Comparison of ENCODE assay signal across 11 mouse cellular contexts in the genomic region with DNA sequence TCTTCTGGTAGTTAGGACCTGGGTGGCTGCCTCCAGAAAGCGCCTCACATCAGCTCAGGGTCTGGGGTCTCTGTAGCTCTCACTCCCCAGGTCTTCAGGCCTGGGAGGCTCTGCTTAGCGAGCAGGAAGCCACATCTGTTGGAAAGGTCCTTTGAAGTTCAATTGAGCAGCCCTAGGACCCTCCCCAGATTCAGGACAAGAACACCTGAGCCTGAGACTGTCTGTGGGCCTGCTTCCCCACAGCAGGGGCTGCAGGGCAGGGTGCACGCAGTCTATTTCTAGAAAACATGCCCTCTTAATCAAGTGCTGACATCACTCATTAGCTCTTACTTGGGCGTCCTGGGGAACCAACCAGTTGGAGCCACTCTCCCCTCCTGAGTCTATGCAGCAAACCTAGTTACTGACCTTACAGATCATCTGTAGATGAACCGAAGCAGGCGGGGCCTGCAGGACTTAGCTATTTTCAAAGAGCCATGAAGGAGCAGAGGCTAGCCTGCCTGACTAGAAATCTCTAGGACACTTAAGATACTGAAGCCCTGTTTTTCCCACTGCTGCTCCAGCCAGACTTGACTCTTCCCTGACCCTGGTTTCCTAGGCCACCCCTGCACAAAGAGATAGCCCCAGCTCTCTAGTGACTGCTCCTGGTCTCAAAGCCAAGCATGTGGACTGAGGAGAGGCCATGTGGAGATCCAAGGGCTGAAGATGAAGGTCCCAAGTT. TPM values are rescaled to one million over a fixed set of nuclear protein-coding genes. Genes with fewer than 3 reads are reported as not detected.
DNase-seq lines count a peak whose midpoint lies in the region; ATAC-seq and TF ChIP-seq lines count a peak whose summit lies in the region.
"Had no signal": no experiment of that assay in that cellular context is flagged by ENCODE, and none has a peak within 500 bp of the region (broad histone marks: within the 10 kb centered on the region; RNA-seq: fewer than 3 reads in every experiment).

No protein-coding gene starts in this region.

- H3K27me3 ChIP-seq in forebrain, embryonic 10.5 days (ENCODE audit: poor library complexity, severe bottlenecking): peaks cover 68% of the 10 kb centered on the region
- H3K27me3 ChIP-seq in forebrain, embryonic 16.5 days (replicated peaks; ENCODE audit: control insufficient read depth, insufficient read depth, low read length): no peaks in the 10 kb centered on the region
- no peaks in the 10 kb centered on the region for H3K27me3 ChIP-seq in midbrain, embryonic 11.5 days (ENCODE audit: control insufficient read depth, insufficient read depth, low read length)
- H3K27me3 ChIP-seq in midbrain, embryonic 14.5 days (ENCODE audit: control insufficient read depth, insufficient read depth, low read length): no peaks in the 10 kb centered on the region
- no peaks in the 10 kb centered on the region for H3K27me3 ChIP-seq in stomach, embryonic 16.5 days (ENCODE audit: control insufficient read depth, insufficient read depth, low read length)
- H3K27me3 ChIP-seq: hindbrain, embryonic 15.5 days had no signal

- H3K4me2 ChIP-seq in forebrain, embryonic 16.5 days (ENCODE audit: low read length): no peak overlapping the region
- H3K4me2 ChIP-seq in midbrain, embryonic 11.5 days: no peak overlapping the region
- no peak overlapping the region for H3K4me2 ChIP-seq in midbrain, embryonic 14.5 days (ENCODE audit: low read length)
- H3K4me2 ChIP-seq in stomach, embryonic 16.5 days (ENCODE audit: low read depth, low read length): peak overlapping the region; percentile 23; the same call in 1 of the 2 replicates
- H3K4me2 ChIP-seq: embryonic facial prominence, embryonic 13.5 days; hindbrain, embryonic 15.5 days had no signal

- DNase-seq in forebrain, embryonic 10.5 days (ENCODE audit: extremely low spot score, low spot score): no peak
- DNase-seq in midbrain, embryonic 11.5 days (ENCODE audit: low spot score, missing footprints): peak; percentile 79
- no peak for DNase-seq in midbrain, embryonic 14.5 days
- peak; percentile 52 to 68 for DNase-seq in kidney, postnatal 36 days
- no peak for DNase-seq in layer of hippocampus, adult 2 months (ENCODE audit: low spot score in 2 of 2)
- DNase-seq: right cerebral cortex, adult 18-20 months had no signal

- 0 out of 2 replicates have a peak overlapping the region, but pooled peaks have one; percentile 22 for H3K27ac ChIP-seq in forebrain, embryonic 10.5 days
- H3K27ac ChIP-seq in forebrain, embryonic 16.5 days (ENCODE audit: low read length): no peak overlapping the region
- no peak overlapping the region for H3K27ac ChIP-seq in midbrain, embryonic 11.5 days (ENCODE audit: low read depth, low read length)
- no peak overlapping the region for H3K27ac ChIP-seq in midbrain, embryonic 14.5 days (replicated peaks; ENCODE audit: low read depth, low read length)
- H3K27ac ChIP-seq in stomach, embryonic 16.5 days (ENCODE audit: low read length): peak overlapping the region; percentile 97
- H3K27ac ChIP-seq in layer of hippocampus, adult 2 months: no peak overlapping the region
- H3K27ac ChIP-seq: embryonic facial prominence, embryonic 13.5 days; hindbrain, embryonic 15.5 days had no signal

- H3K9me3 ChIP-seq in forebrain, embryonic 10.5 days: no peaks in the 10 kb centered on the region
- no peaks in the 10 kb centered on the region for H3K9me3 ChIP-seq in forebrain, embryonic 16.5 days (ENCODE audit: control insufficient read depth, low read length)
- no peaks in the 10 kb centered on the region for H3K9me3 ChIP-seq in midbrain, embryonic 11.5 days (ENCODE audit: control insufficient read depth, low read length)
- no peaks in the 10 kb centered on the region for H3K9me3 ChIP-seq in midbrain, embryonic 14.5 days (ENCODE audit: control insufficient read depth, low read length)
- no peaks in the 10 kb centered on the region for H3K9me3 ChIP-seq in stomach, embryonic 16.5 days (replicated peaks; ENCODE audit: control insufficient read depth, low read length)
- H3K9me3 ChIP-seq: embryonic facial prominence, embryonic 13.5 days; hindbrain, embryonic 15.5 days had no signal

- peaks cover 54% of the 10 kb centered on the region for H3K4me1 ChIP-seq in forebrain, embryonic 10.5 days
- H3K4me1 ChIP-seq in forebrain, embryonic 16.5 days (replicated peaks; ENCODE audit: control insufficient read depth, insufficient read depth, low read length): 0 out of 2 replicates have a peak, but pooled peaks cover 4% of the 10 kb centered on the region
- H3K4me1 ChIP-seq in midbrain, embryonic 11.5 days (ENCODE audit: control insufficient read depth, insufficient read depth, low read length): no peaks in the 10 kb centered on the region
- no peaks in the 10 kb centered on the region for H3K4me1 ChIP-seq in midbrain, embryonic 14.5 days (ENCODE audit: control insufficient read depth, insufficient read depth, low read length)
- peaks cover 34% of the 10 kb centered on the region for H3K4me1 ChIP-seq in stomach, embryonic 16.5 days (ENCODE audit: control insufficient read depth, insufficient read depth, low read length)

- H3K9ac ChIP-seq in forebrain, embryonic 16.5 days (replicated peaks; ENCODE audit: low read depth, low read length): no peak overlapping the region
- H3K9ac ChIP-seq in midbrain, embryonic 11.5 days (ENCODE audit: low read length): no peak overlapping the region
- H3K9ac ChIP-seq in midbrain, embryonic 14.5 days (replicated peaks; ENCODE audit: low read length): no peak overlapping the region
- H3K9ac ChIP-seq in stomach, embryonic 16.5 days (ENCODE audit: low read length): peak overlapping the region; percentile 48
- H3K9ac ChIP-seq: embryonic facial prominence, embryonic 13.5 days; hindbrain, embryonic 15.5 days had no signal

- no peak overlapping the region for H3K4me3 ChIP-seq in forebrain, embryonic 10.5 days
- no peak overlapping the region for H3K4me3 ChIP-seq in forebrain, embryonic 16.5 days (replicated peaks; ENCODE audit: low read length)
- no peak overlapping the region for H3K4me3 ChIP-seq in midbrain, embryonic 11.5 days (ENCODE audit: low read depth, low read length)
- no peak overlapping the region for H3K4me3 ChIP-seq in midbrain, embryonic 14.5 days (replicated peaks; ENCODE audit: low read depth, low read length)
- H3K4me3 ChIP-seq in stomach, embryonic 16.5 days (replicated peaks; ENCODE audit: low read length): no peak overlapping the region
- no peak overlapping the region for H3K4me3 ChIP-seq in layer of hippocampus, adult 2 months
- H3K4me3 ChIP-seq: embryonic facial prominence, embryonic 13.5 days; hindbrain, embryonic 15.5 days had no signal

- no peaks in the 10 kb centered on the region for H3K36me3 ChIP-seq in forebrain, embryonic 10.5 days (replicated peaks)
- no peaks in the 10 kb centered on the region for H3K36me3 ChIP-seq in forebrain, embryonic 16.5 days (ENCODE audit: control insufficient read depth, insufficient read depth)
- no peaks in the 10 kb centered on the region for H3K36me3 ChIP-seq in midbrain, embryonic 11.5 days (ENCODE audit: control insufficient read depth, insufficient read depth, low read length)
- H3K36me3 ChIP-seq in midbrain, embryonic 14.5 days (ENCODE audit: control insufficient read depth, insufficient read depth, low read length): no peaks in the 10 kb centered on the region
- H3K36me3 ChIP-seq in stomach, embryonic 16.5 days (ENCODE audit: control insufficient read depth, insufficient read depth, low read length): no peaks in the 10 kb centered on the region
- H3K36me3 ChIP-seq: embryonic facial prominence, embryonic 13.5 days; hindbrain, embryonic 15.5 days had no signal

- no peak for ATAC-seq in forebrain, embryonic 16.5 days
- no peak for ATAC-seq in midbrain, embryonic 11.5 days (ENCODE audit: low FRiP score)
- ATAC-seq in midbrain, embryonic 14.5 days (ENCODE audit: low FRiP score, low TSS enrichment): no peak
- ATAC-seq in stomach, embryonic 16.5 days (ENCODE audit: insufficient read depth, low FRiP score): no peak
- no peak for ATAC-seq in activated CD4-positive, CD25-positive, alpha-beta regulatory T cell, adult 4 months

- 73% methylated on average over 6 of the region's 6 CpGs for WGBS in forebrain, embryonic 10.5 days
- 80% methylated on average over 6 of the region's 6 CpGs for WGBS in forebrain, embryonic 16.5 days
- WGBS in midbrain, embryonic 11.5 days: 73% methylated on average over 6 of the region's 6 CpGs
- WGBS in midbrain, embryonic 14.5 days: 67% methylated on average over 6 of the region's 6 CpGs
- 58% methylated on average over 6 of the region's 6 CpGs for WGBS in stomach, embryonic 16.5 days

- no peak for TF ChIP-seq CTCF in layer of hippocampus, adult 2 months (conservative IDR thresholded peaks at IDR 0.05)

RNA-seq across cellular contexts. Expression of gene Zfp36l2, which starts 29.8 kb away (rescaled TPM):
- 8.1 and 8.9 TPM in 2 replicates for polyA plus RNA-seq in forebrain, embryonic 10.5 days (2016; fragmentation: Nextera tagmentation; extraction: Ambion mirVana)
- 3.4 and 4.2 TPM in 2 replicates for polyA plus RNA-seq in forebrain, embryonic 16.5 days (2015; fragmentation: Nextera tagmentation; extraction: Ambion mirVana)
- polyA plus RNA-seq in midbrain, embryonic 11.5 days (2014; fragmentation: Nextera tagmentation; extraction: Ambion mirVana): 14.4 and 14.6 TPM in 2 replicates
- polyA plus RNA-seq in midbrain, embryonic 14.5 days (2014; fragmentation: Nextera tagmentation; extraction: Ambion mirVana): 4.6 and 6.4 TPM in 2 replicates
- 12.7 and 14.5 TPM in 2 replicates for polyA plus RNA-seq in stomach, embryonic 16.5 days (2015; fragmentation: Nextera tagmentation; extraction: Ambion mirVana)
- polyA plus RNA-seq in activated CD4-positive, CD25-positive, alpha-beta regulatory T cell, adult 4 months (2017; shearing (Covaris generic)): 10 to 100 TPM; 31.3 to 64.3 TPM
- total RNA-seq in layer of hippocampus, adult 2 months (2021): 10 to 100 TPM; 24.7 to 26.1 TPM

Comparison
In these comparisons a context has a peak if more than half of its experiments do, and no peak if none do; other contexts are left out.
1. DNase-seq: peak in midbrain, embryonic 11.5 days (single experiment) and kidney, postnatal 36 days (2 of 2); none in forebrain, embryonic 10.5 days (single experiment), midbrain, embryonic 14.5 days (single experiment) and layer of hippocampus, adult 2 months (0 of 2).
2. H3K27ac ChIP-seq: peak in forebrain, embryonic 10.5 days (single experiment) and stomach, embryonic 16.5 days (single experiment); none in forebrain, embryonic 16.5 days (single experiment), midbrain, embryonic 11.5 days (single experiment), midbrain, embryonic 14.5 days (single experiment) and layer of hippocampus, adult 2 months (single experiment).